Mouse (Mus musculus): ENCODE data around the gene F5. TPM values are rescaled to one million over a fixed set of nuclear protein-coding genes. Genes with fewer than 3 reads are reported as not detected.
"Not testable (repeated sequence)": the region's sequence is repeated elsewhere in the genome, so short reads cannot be mapped to it uniquely, and the experiment has no call there.

F5 gene
- total RNA-seq, 2 experiments from 2014 or later = 1.5 to 3.8 TPM

DNA sequence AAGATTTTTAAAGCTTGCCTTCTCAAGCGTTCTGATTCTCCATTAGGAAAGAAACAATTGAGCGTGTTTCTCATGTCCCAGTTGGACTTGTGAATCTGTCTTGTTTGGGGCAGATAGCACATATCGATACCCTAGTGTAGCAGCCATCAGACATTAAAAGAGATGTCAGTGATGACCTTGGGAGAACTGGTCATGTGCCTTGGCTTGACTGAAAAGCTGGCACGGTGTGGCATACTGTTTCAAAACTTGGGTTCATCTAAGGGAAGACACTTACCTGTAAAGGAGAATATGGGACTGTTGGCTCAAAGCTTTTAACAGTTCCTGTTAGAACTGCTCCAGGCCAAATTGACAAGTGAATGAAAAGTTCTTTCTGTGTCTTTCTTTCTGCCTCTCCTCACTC, 68.6 kb downstream of the F5 start:
- ATAC-seq (replicated peaks; ENCODE audit: poor library complexity, severe bottlenecking) = no peak

DNA sequence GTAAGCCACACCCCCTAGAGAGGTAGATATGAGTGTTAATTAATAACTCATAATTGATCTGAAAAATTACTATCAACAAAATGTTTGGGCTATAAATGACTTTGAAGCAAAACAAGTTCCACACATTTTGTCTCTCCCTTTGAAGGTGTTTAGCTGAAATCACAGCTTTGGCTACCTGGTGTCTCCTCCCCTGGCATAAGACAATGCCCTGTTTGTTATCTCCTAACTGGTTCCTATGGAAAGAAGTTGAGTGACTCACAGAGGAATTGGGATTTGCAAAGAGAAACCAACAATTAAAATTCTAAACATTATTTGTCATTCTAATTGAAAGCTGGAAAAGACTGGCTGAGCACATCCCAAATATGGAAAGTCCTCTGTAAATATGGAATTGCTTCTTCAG, 71.5 kb downstream of the F5 start:
- no peak for ATAC-seq (replicated peaks; ENCODE audit: poor library complexity, severe bottlenecking)

DNA sequence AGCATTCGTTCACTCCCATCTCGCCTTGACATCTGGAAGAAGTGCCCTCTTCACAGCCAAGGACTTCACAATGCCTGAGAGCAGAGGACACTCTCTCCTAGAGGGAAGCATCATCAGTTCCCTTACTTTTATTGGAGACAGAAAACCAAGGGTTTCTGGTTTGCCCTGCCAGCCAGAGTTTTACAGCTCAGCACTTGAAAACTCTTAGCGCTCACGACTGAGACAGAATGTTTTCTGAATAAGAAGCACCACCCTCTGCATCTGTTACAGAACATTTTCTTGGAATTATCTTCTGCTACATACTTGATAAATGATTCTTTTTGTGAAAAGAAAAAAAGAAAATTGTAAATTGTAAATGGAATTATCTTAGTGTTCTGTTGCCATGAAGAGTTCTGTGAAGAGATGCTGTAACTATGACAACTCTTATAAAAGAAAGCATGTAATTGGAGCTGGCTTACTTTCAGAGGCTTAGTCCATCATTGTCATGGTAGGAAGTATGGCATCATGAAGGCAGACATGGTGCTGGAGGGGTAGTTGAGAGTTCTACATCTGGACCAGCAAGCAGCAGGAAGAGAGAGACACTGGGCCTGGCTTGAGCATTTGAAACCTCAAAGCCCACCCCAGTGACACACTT, 80.4 kb downstream of the F5 start:
- not testable (repeated sequence) for ATAC-seq (replicated peaks; ENCODE audit: poor library complexity, severe bottlenecking)

DNA sequence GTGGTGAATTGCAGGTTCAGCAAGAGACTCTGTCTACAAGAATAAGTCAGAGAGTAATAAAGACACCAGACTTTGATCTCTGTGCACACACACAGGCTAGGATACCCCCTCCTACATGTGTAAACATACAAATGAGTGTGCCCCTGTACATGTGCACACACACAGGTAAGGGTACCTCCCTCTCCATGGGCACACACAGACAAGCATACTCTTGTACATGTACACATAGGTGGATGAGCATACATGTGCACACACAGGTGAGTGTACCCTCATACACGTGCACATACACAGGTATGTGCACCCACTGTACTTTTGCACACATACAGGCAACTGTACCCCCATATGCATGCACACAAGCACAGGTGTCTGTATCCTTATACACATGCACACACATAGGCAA, 81.8 kb downstream of the F5 start:
- no peak for ATAC-seq (replicated peaks; ENCODE audit: poor library complexity, severe bottlenecking)

DNA sequence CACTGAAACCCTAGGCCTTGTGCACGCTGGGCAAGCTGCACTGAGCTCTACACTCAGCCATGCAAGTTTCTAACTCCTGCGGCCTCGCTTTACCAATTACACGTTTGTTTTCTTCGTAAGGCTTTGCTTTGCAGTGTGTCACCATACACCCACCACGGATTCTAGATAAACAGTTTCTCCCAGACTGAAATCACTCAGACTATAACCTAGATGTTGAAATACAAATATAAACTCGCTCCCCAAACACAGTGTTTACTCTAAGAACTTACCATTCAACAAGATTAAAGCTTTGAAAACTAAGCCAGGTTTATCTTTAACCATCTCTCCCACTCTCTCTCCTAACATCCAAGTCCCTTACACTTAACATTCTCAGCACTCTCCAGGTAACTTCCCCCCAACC, 83.4 kb downstream of the F5 start:
- ATAC-seq (replicated peaks; ENCODE audit: poor library complexity, severe bottlenecking) = no peak

DNA sequence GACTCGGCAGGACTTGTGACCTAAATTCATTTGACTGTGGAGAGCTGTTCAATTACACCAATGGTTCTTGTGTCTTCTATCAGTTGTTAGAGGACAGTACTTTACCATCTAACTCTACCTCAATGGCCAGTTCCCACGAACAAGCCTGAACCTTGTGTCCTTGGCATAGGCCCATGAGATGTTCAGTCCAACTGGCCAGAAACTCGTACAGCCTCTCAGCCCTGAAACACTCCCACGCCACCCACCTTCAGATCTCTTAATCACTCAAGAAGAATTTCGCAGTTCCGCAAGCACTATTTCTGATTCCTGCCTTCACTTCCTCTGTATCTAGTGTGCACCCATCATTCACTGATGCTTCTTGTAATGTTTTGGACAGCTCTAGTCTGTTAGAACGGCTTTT, 84.4 kb downstream of the F5 start:
- ATAC-seq (replicated peaks; ENCODE audit: poor library complexity, severe bottlenecking) = no peak

DNA sequence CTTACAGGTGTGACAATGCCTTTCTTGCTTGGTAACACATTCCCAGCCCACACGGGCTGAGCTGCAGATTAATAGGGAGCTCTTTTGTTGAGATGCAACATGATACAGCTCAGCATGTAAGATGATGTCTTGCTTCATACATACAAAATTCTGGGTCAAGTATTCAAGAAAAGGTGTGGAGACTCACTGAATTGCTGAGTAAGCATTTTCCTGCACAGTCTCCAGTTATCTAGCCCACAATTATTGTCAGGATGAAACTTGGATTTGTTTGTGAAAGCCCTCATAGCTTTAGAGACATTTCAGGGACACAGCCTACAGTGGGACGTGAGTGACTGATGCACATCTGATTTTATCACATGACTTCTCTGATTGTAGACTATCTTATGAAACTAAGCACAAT, 89.9 kb downstream of the F5 start:
- no peak for ATAC-seq (replicated peaks; ENCODE audit: poor library complexity, severe bottlenecking)

DNA sequence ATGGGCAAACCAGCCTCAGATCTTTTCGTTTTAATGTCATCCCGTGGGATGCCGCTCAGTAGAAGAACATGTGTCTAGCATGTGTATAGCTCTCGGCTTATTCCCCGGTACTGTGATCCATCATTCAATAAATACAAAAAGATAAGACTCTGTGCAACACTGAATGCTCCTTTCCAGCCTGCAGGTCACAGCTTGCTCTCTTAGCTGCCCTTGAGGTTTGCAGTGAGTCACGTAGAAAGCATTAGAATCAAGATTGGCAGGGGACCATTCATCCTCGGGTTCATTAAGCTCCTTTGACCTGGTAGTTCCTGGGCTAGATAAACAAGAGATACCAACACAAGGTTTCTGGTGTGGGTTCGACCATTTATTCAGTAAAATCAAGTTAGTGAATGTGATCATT, 91.2 kb downstream of the F5 start:
- ATAC-seq (replicated peaks; ENCODE audit: poor library complexity, severe bottlenecking) = no peak

DNA sequence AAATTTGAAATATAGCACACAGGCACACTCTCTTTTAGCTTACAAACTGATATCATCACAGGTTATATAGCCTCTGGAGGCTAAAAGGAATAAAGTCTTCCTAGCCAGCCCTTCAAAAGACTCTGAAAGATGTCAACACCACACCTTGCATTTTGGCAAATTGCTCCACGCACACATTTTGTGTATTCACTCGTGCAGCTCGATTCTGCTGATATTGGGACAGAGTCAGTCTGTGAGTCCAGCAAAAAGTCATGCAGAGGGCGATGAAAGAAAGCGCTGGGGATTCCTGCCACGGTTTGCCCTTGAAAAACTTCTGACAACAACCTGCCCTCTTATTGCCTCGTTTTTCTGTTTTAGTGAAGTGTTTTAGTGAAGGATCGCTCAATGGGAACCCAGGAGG, 95.8 kb downstream of the F5 start:
- no peak for ATAC-seq (replicated peaks; ENCODE audit: poor library complexity, severe bottlenecking)

DNA sequence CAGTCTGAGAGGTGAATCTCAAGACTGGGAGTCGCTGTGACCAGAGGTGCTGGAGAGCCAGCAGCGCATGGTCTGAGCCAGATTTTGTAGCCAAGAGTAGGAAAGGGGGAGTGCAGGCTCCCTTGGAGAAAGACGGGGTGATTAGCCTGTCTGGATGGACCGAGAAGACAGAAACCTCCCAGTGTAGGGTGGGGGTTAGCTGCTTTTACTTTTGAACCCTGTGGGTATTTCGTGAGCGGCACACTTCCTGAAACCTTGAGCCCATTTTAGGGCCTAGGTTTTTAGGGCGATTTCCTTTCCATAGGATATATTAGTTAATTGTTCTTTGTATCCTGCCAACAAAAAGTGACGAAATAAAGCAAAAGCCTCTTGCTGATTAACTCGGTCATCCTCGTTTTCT, 96.3 kb downstream of the F5 start:
- peak; percentile 35 for ATAC-seq (replicated peaks; ENCODE audit: poor library complexity, severe bottlenecking)

DNA sequence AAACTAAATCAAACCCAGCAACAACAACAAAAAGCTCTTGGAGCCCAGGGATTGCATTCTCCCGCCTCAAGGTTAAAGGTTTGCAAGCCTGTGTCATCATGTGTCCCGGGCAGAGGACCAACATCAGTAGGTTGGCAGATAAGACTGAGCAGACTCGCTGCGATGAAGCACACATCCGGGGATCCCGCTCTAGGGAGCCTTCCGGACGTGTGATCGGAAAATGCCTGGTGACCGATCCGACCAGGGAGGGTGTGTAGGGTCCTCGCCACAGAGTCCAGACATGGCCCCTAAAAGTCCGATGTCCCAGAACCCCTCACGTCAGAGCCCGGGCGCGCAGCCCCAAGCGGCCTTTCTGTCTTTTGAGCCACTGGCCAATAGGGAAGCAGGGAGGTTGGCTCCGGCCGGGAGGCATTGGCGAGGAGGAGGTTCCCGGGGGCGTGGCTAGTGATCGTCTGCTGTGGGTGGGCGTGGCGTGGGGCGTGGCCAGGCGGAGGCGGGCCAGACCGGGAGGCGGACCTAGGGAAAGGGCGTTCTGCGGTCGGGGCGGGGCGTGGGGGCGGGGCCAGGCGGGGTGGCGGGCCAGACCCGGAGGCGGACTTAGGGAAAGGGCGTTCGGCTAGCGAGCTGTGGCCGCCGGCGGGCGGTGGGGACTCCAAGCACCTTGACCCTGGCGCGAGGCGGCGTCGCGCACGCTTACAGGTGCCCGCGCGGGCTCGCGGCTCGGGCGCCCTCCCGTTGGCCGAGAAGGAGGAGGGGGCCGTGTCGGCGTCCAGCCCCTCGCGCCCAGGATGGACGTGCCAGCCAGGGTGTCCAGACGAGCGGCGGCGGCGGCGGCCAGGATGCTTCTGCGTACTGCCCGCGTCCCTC, 97.1 kb downstream of the F5 start, which contains the start of gene Slc19a2:
Gene Slc19a2 (plus strand): TSS at position 582 of the 867 bp plus-strand sequence.
- peak; percentile 92 for ATAC-seq (replicated peaks; ENCODE audit: poor library complexity, severe bottlenecking)

DNA sequence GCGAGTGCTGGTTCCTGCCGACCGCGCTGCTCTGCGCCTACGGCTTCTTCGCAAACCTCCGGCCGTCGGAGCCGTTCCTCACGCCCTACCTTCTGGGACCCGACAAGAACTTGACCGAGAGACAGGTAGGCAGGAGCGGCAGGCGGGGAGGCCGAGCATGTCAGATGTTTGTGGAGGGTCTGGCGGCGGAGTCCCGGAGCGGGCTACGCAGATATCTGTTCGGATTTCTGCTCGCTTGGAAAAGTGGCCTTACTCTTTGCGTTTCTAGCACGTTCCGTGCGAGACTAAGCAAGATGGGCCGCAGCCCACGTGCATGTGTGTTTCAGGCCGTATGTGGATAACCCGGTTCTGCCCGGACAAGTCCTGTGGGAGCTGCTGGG, 97.7 kb downstream of the F5 start:
- 0 out of 2 replicates have a peak, but pooled peaks have one; percentile 0 for ATAC-seq (replicated peaks; ENCODE audit: poor library complexity, severe bottlenecking)

DNA sequence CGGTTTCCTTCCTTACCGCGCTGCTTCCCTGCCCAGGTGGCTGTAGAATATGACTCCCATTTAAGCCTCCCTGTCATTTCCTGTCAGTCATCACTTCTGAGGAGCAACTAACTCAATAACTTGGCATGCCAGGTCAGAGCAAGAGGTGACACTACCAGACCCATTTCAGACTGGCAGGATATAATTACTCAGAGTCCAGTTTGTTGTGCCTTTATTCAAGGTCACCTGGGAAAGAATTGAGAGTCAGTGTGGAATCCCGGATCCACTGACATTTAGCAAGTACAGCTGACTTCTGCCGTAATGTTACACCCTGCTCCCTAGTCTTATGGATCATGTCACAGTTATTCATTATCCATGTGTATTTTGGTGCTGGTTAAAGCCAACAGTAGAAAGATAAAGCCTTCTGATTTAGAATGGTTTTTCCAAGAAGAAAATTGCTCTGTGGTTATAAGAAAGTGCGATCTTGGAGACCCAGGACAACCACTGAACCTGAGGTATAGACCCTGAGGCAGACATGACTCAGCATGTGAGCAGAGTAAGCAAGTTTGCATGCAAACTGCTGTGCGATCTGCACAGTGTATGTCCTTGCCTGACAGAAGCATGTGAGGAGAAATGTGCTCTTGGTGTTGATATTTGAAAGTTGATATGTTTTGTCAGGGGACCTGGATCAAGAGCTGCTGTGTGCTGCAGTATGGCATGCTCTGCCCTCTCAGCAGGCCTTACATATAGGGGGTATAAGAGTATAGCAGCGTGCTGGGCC, 98.9 kb downstream of the F5 start:
- no peak for ATAC-seq (replicated peaks; ENCODE audit: poor library complexity, severe bottlenecking)

DNA sequence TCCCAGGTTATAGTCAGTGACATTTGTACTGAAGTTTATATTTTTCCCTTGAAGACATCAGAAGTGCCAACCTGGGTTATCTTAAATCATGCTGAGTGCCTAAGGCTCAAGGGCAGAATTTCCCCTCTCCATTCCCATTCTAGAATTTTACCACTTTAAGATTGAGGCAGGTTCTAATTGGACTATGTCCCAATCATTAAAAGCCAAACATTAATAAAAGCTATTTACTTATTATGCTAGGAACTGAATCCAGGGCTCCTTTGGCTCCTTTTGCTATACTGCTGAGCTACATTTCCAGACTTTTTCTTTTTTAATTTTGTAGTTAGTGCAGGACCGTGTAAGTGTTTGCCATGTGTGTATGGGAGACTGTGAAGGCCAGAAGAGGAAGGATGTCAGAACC, 99.8 kb downstream of the F5 start:
- ATAC-seq (replicated peaks; ENCODE audit: poor library complexity, severe bottlenecking) = no peak

DNA sequence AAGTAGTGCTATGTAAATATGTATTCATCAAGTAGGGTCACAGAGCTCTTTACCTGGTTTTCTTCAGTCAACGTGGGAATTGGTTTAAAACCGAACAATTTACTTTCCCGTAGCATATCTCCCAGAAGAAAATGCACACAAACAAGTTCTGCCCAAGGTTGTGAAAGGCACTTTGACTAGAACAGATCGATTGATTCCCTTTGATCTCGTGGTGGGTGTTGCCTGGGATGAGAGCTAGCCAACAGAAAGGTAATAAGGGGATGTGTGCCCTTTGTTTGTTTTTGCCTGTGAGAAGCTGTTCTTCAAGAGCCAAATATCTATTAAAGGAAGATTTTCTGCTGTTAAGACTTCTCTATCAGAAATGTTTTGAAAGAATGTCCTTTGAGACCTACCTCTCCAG, 100.9 kb downstream of the F5 start:
- ATAC-seq (replicated peaks; ENCODE audit: poor library complexity, severe bottlenecking) = no peak

DNA sequence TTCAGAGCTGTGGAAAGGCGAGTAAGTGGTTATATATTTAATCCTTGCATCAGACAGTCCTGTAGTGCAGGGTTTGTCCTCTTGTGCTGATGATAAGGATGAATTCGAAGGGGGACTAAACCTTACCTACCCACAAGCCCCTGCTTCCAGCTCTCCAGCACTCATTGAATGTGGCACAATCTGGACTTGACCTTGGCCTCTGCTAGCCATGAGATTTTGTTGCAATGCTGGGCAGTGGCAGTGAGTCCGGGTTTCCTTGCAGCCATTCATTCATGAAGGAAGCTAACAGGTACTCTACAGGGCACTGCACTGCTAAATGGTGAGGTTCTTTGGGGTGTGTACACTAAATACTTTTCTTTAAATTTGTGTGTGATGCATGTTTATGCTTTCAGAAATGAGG, 103.2 kb downstream of the F5 start:
- no peak for ATAC-seq (replicated peaks; ENCODE audit: poor library complexity, severe bottlenecking)

DNA sequence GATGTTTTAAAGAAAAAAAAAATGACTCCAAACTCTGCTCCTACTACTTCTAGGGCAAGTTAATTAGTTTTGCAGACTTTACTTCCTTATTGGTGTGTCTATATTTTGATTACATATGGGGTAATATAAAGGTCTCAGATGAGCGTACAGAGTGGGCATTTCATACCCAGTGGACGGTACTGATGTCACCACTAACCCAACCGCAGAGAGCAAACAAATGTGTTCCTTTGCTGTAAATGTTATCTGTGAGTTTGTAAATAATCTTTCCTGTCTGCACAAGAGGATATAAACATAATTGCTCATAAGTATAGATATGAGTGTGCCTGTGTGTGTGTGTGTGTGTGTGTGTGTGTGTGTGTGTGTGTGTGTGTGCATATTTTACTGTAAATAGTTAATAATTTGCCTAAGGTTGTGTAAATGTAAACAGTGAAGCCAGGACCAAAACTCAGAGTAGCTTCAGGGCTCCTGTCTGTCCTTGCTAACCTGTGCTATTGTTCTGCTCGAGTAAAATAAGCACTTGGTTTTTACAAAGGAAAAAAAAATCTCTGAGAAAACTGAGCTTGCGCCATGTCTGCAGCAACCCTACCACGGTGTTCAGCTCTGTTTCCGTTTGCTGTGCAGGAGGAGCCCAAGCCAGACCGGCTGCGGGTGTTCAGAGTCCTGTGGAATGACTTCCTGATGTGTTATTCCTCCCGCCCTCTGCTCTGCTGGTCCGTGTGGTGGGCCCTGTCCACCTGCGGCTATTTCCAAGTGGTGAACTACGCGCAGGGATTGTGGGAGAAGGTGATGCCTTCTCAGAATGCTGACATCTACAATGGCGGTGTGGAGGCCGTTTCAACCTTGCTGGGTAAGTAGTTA, 108.8 kb downstream of the F5 start:
- ATAC-seq (replicated peaks; ENCODE audit: poor library complexity, severe bottlenecking) = no peak

DNA sequence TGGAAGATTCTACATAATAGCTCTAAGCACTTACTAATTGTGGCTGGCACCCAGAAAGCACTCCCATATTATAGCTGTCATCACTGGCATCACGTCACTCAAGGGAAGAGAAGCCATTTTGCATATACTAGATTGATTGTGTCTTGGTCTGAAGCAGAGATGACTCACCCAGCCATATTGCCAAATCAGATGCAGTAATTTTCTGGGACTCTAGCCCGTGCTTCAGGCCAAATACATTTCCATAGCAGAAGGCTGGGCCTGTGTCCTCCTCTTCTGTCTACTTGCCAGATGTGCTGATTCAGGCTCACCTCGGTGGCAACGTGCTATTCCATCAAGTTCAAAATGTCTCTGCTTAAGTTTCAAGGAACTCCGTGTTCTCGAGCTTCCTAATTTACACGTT, 109.9 kb downstream of the F5 start:
- no peak for ATAC-seq (replicated peaks; ENCODE audit: poor library complexity, severe bottlenecking)

Measured in granulocyte monocyte progenitor cell, adult 5-6 weeks (primary cell).